Mouse (Mus musculus) cortical plate, adult 2 months (tissue): ENCODE data around the gene Trim54. TPM values are rescaled to one million over a fixed set of nuclear protein-coding genes. Genes with fewer than 3 reads are reported as not detected.

Experiments used
- H3K27ac ChIP-seq: fragments of 200-500 bp; 2 replicates; pipeline ENCODE4 v1.5.1; 2012; ENCODE audit warnings: low read length, control low read depth, inconsistent platforms; ENCODE audit not compliant: insufficient read depth
- H3K4me1 ChIP-seq: fragments of 200-500 bp; 2 replicates; pipeline ENCODE4 v1.6.1; 2011; ENCODE audit warnings: low read length; ENCODE audit not compliant: control insufficient read depth, insufficient read depth
- H3K4me3 ChIP-seq: fragments of 200-500 bp; 2 replicates; pipeline ENCODE4 v1.5.1; 2011; ENCODE audit warnings: mild to moderate bottlenecking, low read length, control low read depth; ENCODE audit not compliant: insufficient read depth
- CTCF ChIP-seq: fragments of 200-500 bp; IDR thresholded peaks from 2 replicates; pipeline ENCODE4 v1.5.1; 2011; ENCODE audit warnings: mild to moderate bottlenecking, control low read depth, low read length; ENCODE audit not compliant: insufficient read depth; ENCODE audit errors: extremely low read depth
- POLR2A ChIP-seq: fragments of 200-500 bp; IDR thresholded peaks from 2 replicates; pipeline ENCODE4 v1.6.1; 2011; ENCODE audit warnings: mild to moderate bottlenecking, low read length, control low read depth; ENCODE audit not compliant: insufficient read depth; ENCODE audit errors: extremely low read depth
- polyA plus RNA-seq: library from polyadenylated mRNA; depleted of rRNA; stranded (reverse); fragments of >200 nt; gene quantifications from 2 replicates; pipeline ENCODE4 v1.2.3, GENCODE M21; 2012; rRNA removed

Gene Trim54
- polyA plus RNA-seq, 1 experiment: 0.21 TPM

DNA sequence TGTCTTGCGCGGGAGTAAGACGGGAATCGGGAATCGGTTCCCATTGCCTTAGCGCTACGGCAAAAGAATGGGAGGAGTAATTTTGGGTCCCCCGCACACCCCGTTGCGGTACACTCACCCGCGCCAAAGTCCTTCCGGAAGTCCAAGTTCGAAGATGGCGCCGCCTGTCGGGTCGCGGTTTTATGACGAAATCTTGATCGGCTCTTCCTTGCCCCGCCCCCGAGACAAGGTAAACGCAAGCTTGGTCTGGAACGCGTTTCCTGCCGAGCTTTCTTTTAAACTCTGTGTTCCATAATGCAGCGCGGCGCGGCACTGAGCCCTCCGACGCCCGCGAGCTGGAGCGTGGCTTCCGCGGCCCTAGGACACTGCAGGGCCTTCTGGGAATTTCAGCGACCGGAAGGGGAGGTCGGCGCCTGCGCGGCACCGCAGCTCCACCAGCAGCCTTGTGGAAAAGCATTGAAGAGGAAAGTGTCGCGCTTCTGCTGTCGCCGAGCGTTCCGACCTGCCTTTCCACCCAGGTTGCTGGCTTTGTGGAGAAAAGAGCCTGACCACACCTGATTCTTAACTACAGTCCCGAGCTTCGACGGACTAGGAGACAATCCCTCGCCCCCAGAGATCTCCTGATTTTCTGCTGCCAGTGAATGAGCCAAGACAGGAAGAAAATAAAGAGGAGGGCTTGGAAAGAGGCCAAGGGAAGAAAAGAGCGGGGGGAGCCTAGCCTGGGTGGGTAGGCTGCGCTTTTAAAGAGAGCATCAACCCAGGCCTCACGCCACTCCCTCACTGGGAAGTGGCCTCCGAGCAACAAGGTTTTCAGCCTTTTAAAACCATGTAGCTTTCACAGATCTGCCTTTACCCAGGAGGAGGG is 63.5 kb downstream of the Trim54 start, which contains the start of the genes Gm29609 and Gtf3c2:
Gene Gm29609, minus strand, starts transcription at position 146 of the 865 bp plus-strand sequence.
Gene Gtf3c2, minus strand, starts transcription at position 379 of the 865 bp plus-strand sequence.
- Histone ChIP-seq H3K4me3 (peak within 1 kb of the TSS; percentile 93), H3K27ac (peak within 1 kb of the TSS; percentile 58), H3K4me1 (no peaks in the 10 kb centered on the region)
- peak; percentile 92; the same call in 1 of the 2 replicates for TF ChIP-seq POLR2A
- TF ChIP-seq CTCF: no peak

DNA sequence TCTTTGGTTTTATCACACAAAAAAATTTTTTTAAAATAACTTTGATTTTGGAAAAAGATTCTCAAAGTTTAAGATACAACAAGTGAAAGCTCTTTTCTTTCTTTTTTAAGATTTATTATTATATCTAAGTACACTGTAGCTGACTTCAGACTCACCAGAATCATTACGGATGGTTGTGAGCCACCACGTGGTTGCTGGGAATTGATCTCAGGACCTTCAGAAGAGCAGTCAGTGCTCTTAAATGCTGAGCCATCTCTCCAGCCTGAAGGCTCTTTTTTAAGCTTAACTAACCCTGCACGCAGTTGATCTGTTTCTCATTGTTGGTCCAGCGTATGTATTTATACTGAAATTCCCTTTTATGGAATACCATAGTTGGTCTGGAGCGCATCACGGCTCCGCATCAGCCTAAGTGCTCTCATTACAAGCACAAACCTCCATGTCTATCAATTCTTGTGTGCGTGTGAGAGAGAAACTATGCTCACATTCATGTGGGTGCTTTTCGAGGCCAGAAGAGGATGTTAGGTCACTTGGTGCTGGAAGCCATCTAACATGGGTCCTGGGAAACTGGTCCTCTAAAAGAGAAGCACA is 64.8 kb downstream of the Trim54 start:
- no peaks in the 10 kb centered on the region for H3K4me1 ChIP-seq
- H3K27ac ChIP-seq: no peak overlapping the region
- peak overlapping the region; percentile 93; the same call in 1 of the 2 replicates for H3K4me3 ChIP-seq

DNA sequence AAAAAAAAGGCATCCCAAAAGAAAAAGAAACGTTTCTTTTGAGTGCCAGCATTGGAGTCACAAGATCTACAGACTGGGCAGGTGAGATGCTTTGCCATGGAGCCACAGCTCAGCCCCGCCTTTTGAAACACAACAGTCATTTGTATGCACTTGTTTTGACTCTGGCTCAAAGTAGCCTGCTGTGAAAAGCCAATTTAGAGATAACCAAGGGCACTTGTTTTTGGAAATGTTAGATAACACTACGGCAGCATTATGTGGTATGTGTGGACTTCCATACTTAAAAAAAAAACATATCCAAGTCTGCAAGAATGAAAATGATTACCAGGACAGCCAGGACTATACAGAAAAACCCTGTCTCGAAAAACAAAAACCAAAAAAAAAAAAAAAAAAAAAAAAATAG is 67.2 kb downstream of the Trim54 start:
- TF ChIP-seq POLR2A (no peak), CTCF (no peak)
- Histone ChIP-seq H3K4me3 (no peak overlapping the region), H3K27ac (no peak overlapping the region), H3K4me1 (no peaks in the 10 kb centered on the region)

More for the DNA sequence above, 64.8 kb downstream of the Trim54 start:
- TF ChIP-seq POLR2A: no peak
- no peak for TF ChIP-seq CTCF

Other genes with a start within 250 kb of the Trim54 start
- 75.1 and 77.9 TPM in 2 replicates for gene Tmem214, start 248.7 kb upstream of the Trim54 start, polyA plus RNA-seq
- 15.7 and 17.0 TPM in 2 replicates for gene Agbl5, start 228.0 kb upstream of the Trim54 start, polyA plus RNA-seq
- gene Ost4, start 208.9 kb upstream of the Trim54 start, polyA plus RNA-seq: 150 and 171 TPM in 2 replicates
- 2.7 and 3.1 TPM in 2 replicates for gene Emilin1, start 203.3 kb upstream of the Trim54 start, polyA plus RNA-seq
- gene Khk, start 195.3 kb upstream of the Trim54 start, polyA plus RNA-seq: 24.9 and 29.0 TPM in 2 replicates
- gene Cgref1, start 171.1 kb upstream of the Trim54 start, polyA plus RNA-seq: 25.2 and 26.3 TPM in 2 replicates
- 183 and 209 TPM in 2 replicates for gene Preb, start 156.4 kb upstream of the Trim54 start, polyA plus RNA-seq
- 0.23 and 0.30 TPM in 2 replicates for gene Tcf23, start 148.1 kb upstream of the Trim54 start, polyA plus RNA-seq
- gene Atraid, start 68.4 kb upstream of the Trim54 start, polyA plus RNA-seq: 186 and 189 TPM in 2 replicates
- 32.5 and 34.9 TPM in 2 replicates for gene Slc5a6, start 67.8 kb upstream of the Trim54 start, polyA plus RNA-seq
- gene Cad, start 61.9 kb upstream of the Trim54 start, polyA plus RNA-seq: 13.4 and 14.1 TPM in 2 replicates
- not detected in 2 replicates for gene Dnajc5g, start 10.4 kb upstream of the Trim54 start, polyA plus RNA-seq
- gene Slc30a3, start 8.5 kb upstream of the Trim54 start, polyA plus RNA-seq: 185 and 189 TPM in 2 replicates
- 0.91 and 0.92 TPM in 2 replicates for gene Ucn, start 22.1 kb downstream of the Trim54 start, polyA plus RNA-seq
- gene Mpv17, start 37.5 kb downstream of the Trim54 start, polyA plus RNA-seq: 96.7 and 102 TPM in 2 replicates
- gene Gm29609, start 63.2 kb downstream of the Trim54 start, polyA plus RNA-seq: 2.8 and 3.4 TPM in 2 replicates
- 86.8 and 92.3 TPM in 2 replicates for gene Gtf3c2, start 63.4 kb downstream of the Trim54 start, polyA plus RNA-seq
- 87.6 and 90.6 TPM in 2 replicates for gene Snx17, start 76.5 kb downstream of the Trim54 start, polyA plus RNA-seq
- gene Eif2b4, start 76.7 kb downstream of the Trim54 start, polyA plus RNA-seq: 62.7 and 66.2 TPM in 2 replicates
- 38.1 and 42.1 TPM in 2 replicates for gene Zfp513, start 85.6 kb downstream of the Trim54 start, polyA plus RNA-seq
- 79.8 and 82.8 TPM in 2 replicates for gene Ppm1g, start 104.0 kb downstream of the Trim54 start, polyA plus RNA-seq
- gene Nrbp1, start 124.2 kb downstream of the Trim54 start, polyA plus RNA-seq: 105 and 108 TPM in 2 replicates
- gene Gm9970, start 124.5 kb downstream of the Trim54 start, polyA plus RNA-seq: not detected in 2 replicates
- 3.9 and 4.0 TPM in 2 replicates for gene Krtcap3, start 135.0 kb downstream of the Trim54 start, polyA plus RNA-seq
- gene Ift172, start 174.4 kb downstream of the Trim54 start, polyA plus RNA-seq: 75.1 and 80.4 TPM in 2 replicates
- 172 and 184 TPM in 2 replicates for gene Fndc4, start 179.4 kb downstream of the Trim54 start, polyA plus RNA-seq
- gene Gckr, start 180.7 kb downstream of the Trim54 start, polyA plus RNA-seq: 0.53 and 0.98 TPM in 2 replicates